Mouse (Mus musculus): ENCODE results near the gene Hist1h2ag. TPM values are rescaled to one million over a fixed set of nuclear protein-coding genes. Genes with fewer than 3 reads are reported as not detected.
"Not testable (repeated sequence)": the region's sequence is repeated elsewhere in the genome, so short reads cannot be mapped to it uniquely, and the experiment has no call there.

Hist1h2ag gene
- total RNA-seq, 1 experiment = 786 TPM

GRCm38 (mm10) chr13:22041651-22042567 lies 835 bp downstream of the Hist1h2ag start:
- Histone ChIP-seq H3K36me3 (ENCODE audit: control insufficient read depth, insufficient read depth, low read length, poor library complexity, severe bottlenecking) (no peaks in the 10 kb centered on the region), H3K4me1 (ENCODE audit: control insufficient read depth in 2 of 2, insufficient read depth in 2 of 2, low read length in 2 of 2, poor library complexity in 1 of 2) (no peaks in the 10 kb centered on the region), H3K9me3 (ENCODE audit: control insufficient read depth, insufficient read depth, low read depth, low read length) (no peaks in the 10 kb centered on the region), H3K9ac (ENCODE audit: insufficient read depth, low read depth, low read length, poor library complexity, severe bottlenecking) (peak overlapping the region; percentile 92), H3K27ac (ENCODE audit: insufficient read depth, low read depth, low read length, poor library complexity, severe bottlenecking) (peak overlapping the region; percentile 92), H3K4me3 (ENCODE audit: insufficient read depth in 1 of 2, low read depth in 1 of 2, low read length in 2 of 2, poor library complexity in 1 of 2, severe bottlenecking in 1 of 2) (peak overlapping the region; percentile 30 to 78)
- no peak for DNase-seq (ENCODE audit: low read depth, low spot score)
- in situ Hi-C loops (cut with MboI; ENCODE audit: low sequenced_read_pairs in 2 of 2, unreplicated experiment in 2 of 2) = loop anchor here (25.0 kb wide), 6 partner anchors 305 to 1720 kb away; partner anchors contain the start of genes Abt1 (in 1 of the 2), Hist1h1a (in 1 of the 2), Hist1h1d (in 1 of the 2) and Hist1h1t (in 1 of the 2)
- TF ChIP-seq ZNF384 (IDR thresholded peaks at IDR 0.05; ENCODE audit: low read depth, low read length) = no peak
- TF ChIP-seq MAFK (IDR thresholded peaks at IDR 0.05; ENCODE audit: insufficient read depth, low read depth, low read length) = no peak
- no peak for TF ChIP-seq ZC3H11A (IDR thresholded peaks at IDR 0.05; ENCODE audit: borderline replicate concordance, low read depth, low read length)
- TF ChIP-seq CHD2 (IDR thresholded peaks at IDR 0.05; ENCODE audit: low read depth, low read length) = no peak
- TF ChIP-seq HCFC1 (IDR thresholded peaks at IDR 0.05; ENCODE audit: borderline replicate concordance, insufficient read depth, low read length) = no peak

- H3K4me1 ChIP-seq (ENCODE audit: control insufficient read depth in 2 of 2, insufficient read depth in 2 of 2, low read length in 2 of 2, poor library complexity in 1 of 2); DNase-seq (ENCODE audit: low read depth, low spot score); H3K9me3 ChIP-seq (ENCODE audit: control insufficient read depth, insufficient read depth, low read depth, low read length); H3K36me3 ChIP-seq (ENCODE audit: control insufficient read depth, insufficient read depth, low read length, poor library complexity, severe bottlenecking): not testable (repeated sequence)
- in situ Hi-C loops (cut with MboI; ENCODE audit: low sequenced_read_pairs in 2 of 2, unreplicated experiment in 2 of 2) = loop anchor here (25.0 kb wide), 6 partner anchors 304 to 1721 kb away; partner anchors contain the start of genes Abt1 (in 1 of the 2), Hist1h1a (in 1 of the 2), Hist1h1d (in 1 of the 2) and Hist1h1t (in 1 of the 2)
- Histone ChIP-seq H3K4me3 (ENCODE audit: insufficient read depth in 1 of 2, low read depth in 1 of 2, low read length in 2 of 2, poor library complexity in 1 of 2, severe bottlenecking in 1 of 2) (peak within 1 kb of the TSS; percentile 42 to 78), H3K9ac (ENCODE audit: insufficient read depth, low read depth, low read length, poor library complexity, severe bottlenecking) (peak within 1 kb of the TSS; percentile 92), H3K27ac (ENCODE audit: insufficient read depth, low read depth, low read length, poor library complexity, severe bottlenecking) (peak within 1 kb of the TSS; percentile 92)
These were observed 1.6 kb downstream of the Hist1h2ag start, which contains the start of gene Hist1h4i for GRCm38 (mm10) chr13:22041142-22041536. Hist1h4i (minus strand) TSS chr13:22041362.

- DNase-seq (ENCODE audit: low read depth, low spot score) = no peak
- Histone ChIP-seq H3K27ac (ENCODE audit: insufficient read depth, low read depth, low read length, poor library complexity, severe bottlenecking) (peak overlapping the region; percentile 78), H3K9ac (ENCODE audit: insufficient read depth, low read depth, low read length, poor library complexity, severe bottlenecking) (peak overlapping the region; percentile 69), H3K4me3 (ENCODE audit: insufficient read depth in 1 of 2, low read depth in 1 of 2, low read length in 2 of 2, poor library complexity in 1 of 2, severe bottlenecking in 1 of 2) (peak overlapping the region; percentile 42 to 54), H3K4me1 (ENCODE audit: control insufficient read depth in 2 of 2, insufficient read depth in 2 of 2, low read length in 2 of 2, poor library complexity in 1 of 2) (no peaks in the 10 kb centered on the region), H3K9me3 (ENCODE audit: control insufficient read depth, insufficient read depth, low read depth, low read length) (no peaks in the 10 kb centered on the region), H3K36me3 (ENCODE audit: control insufficient read depth, insufficient read depth, low read length, poor library complexity, severe bottlenecking) (no peaks in the 10 kb centered on the region)
- in situ Hi-C loops (cut with MboI; ENCODE audit: low sequenced_read_pairs in 2 of 2, unreplicated experiment in 2 of 2) = loop anchor here (25.0 kb wide), 6 partner anchors 303 to 1722 kb away; partner anchors contain the start of genes Abt1 (in 1 of the 2), Hist1h1a (in 1 of the 2), Hist1h1d (in 1 of the 2) and Hist1h1t (in 1 of the 2)
- no peak for TF ChIP-seq CHD2 (IDR thresholded peaks at IDR 0.05; ENCODE audit: low read depth, low read length)
- TF ChIP-seq MAFK (IDR thresholded peaks at IDR 0.05; ENCODE audit: insufficient read depth, low read depth, low read length) = no peak
- TF ChIP-seq ZNF384 (IDR thresholded peaks at IDR 0.05; ENCODE audit: low read depth, low read length) = no peak
- TF ChIP-seq ZC3H11A (IDR thresholded peaks at IDR 0.05; ENCODE audit: borderline replicate concordance, low read depth, low read length) = no peak
These were observed 2.1 kb downstream of the Hist1h2ag start for GRCm38 (mm10) chr13:22040464-22041141.

- in situ Hi-C loops (cut with MboI; ENCODE audit: low sequenced_read_pairs in 2 of 2, unreplicated experiment in 2 of 2) = loop anchor here (10.0 to 25.0 kb wide), 8 partner anchors 303 to 1722 kb away; partner anchors contain the start of genes Hist1h4j (in 2 of the 2), Abt1 (in 1 of the 2), Hist1h1a (in 1 of the 2) and Hist1h1d (in 1 of the 2)
These were observed 2.7 kb downstream of the Hist1h2ag start for GRCm38 (mm10) chr13:22039951-22040463.

More at GRCm38 (mm10) chr13:22039951-22040463, 2.7 kb downstream of the Hist1h2ag start:
- Histone ChIP-seq H3K9ac (ENCODE audit: insufficient read depth, low read depth, low read length, poor library complexity, severe bottlenecking) (peak overlapping the region; percentile 2; the same call in 1 of the 2 replicates), H3K9me3 (ENCODE audit: control insufficient read depth, insufficient read depth, low read depth, low read length) (no peaks in the 10 kb centered on the region), H3K4me3 (ENCODE audit: insufficient read depth in 1 of 2, low read depth in 1 of 2, low read length in 2 of 2, poor library complexity in 1 of 2, severe bottlenecking in 1 of 2) (peak overlapping the region; percentile 42 to 54), H3K4me1 (ENCODE audit: control insufficient read depth in 2 of 2, insufficient read depth in 2 of 2, low read length in 2 of 2, poor library complexity in 1 of 2) (no peaks in the 10 kb centered on the region), H3K27ac (ENCODE audit: insufficient read depth, low read depth, low read length, poor library complexity, severe bottlenecking) (peak overlapping the region; percentile 78; the same call in 1 of the 2 replicates), H3K36me3 (ENCODE audit: control insufficient read depth, insufficient read depth, low read length, poor library complexity, severe bottlenecking) (no peaks in the 10 kb centered on the region)
- DNase-seq (ENCODE audit: low read depth, low spot score) = no peak
- TF ChIP-seq ZNF384 (IDR thresholded peaks at IDR 0.05; ENCODE audit: low read depth, low read length) = no peak
- TF ChIP-seq CHD2 (IDR thresholded peaks at IDR 0.05; ENCODE audit: low read depth, low read length) = no peak
- no peak for TF ChIP-seq ZC3H11A (IDR thresholded peaks at IDR 0.05; ENCODE audit: borderline replicate concordance, low read depth, low read length)
- TF ChIP-seq MAFK (IDR thresholded peaks at IDR 0.05; ENCODE audit: insufficient read depth, low read depth, low read length) = no peak
- TF ChIP-seq HCFC1 (IDR thresholded peaks at IDR 0.05; ENCODE audit: borderline replicate concordance, insufficient read depth, low read length) = no peak
